Mouse (Mus musculus) heart, embryonic 16.5 days (tissue): ENCODE data around the gene Tmem151a. TPM values are rescaled to one million over a fixed set of nuclear protein-coding genes. Genes with fewer than 3 reads are reported as not detected.

Experiments
- ATAC-seq: fragments of 200-750 bp; cut with Nextera tagmentation; replicated peaks from 2 replicates; pipeline ENCODE4 v1.8.0; 2017; ENCODE audit warnings: moderate number of reproducible peaks; ENCODE audit not compliant: insufficient read depth, low FRiP score; ENCODE audit errors: extremely low read depth
- H3K27ac ChIP-seq: fragments of 300-500 bp; sonication (generic); 2 replicates; pipeline ENCODE4 v1.5.1; 2014; ENCODE audit warnings: mild to moderate bottlenecking, low read length, control low read depth, moderate library complexity
- H3K27me3 ChIP-seq: fragments of 300-500 bp; sonication (generic); 2 replicates; pipeline ENCODE4 v1.6.1; 2014; ENCODE audit warnings: low read length, mixed read lengths; ENCODE audit not compliant: control insufficient read depth, insufficient read depth
- H3K36me3 ChIP-seq: fragments of 300-500 bp; sonication (generic); 2 replicates; pipeline ENCODE4 v1.6.1; 2014; ENCODE audit not compliant: control insufficient read depth, insufficient read depth
- H3K4me1 ChIP-seq: fragments of 300-500 bp; sonication (generic); 2 replicates; pipeline ENCODE4 v1.6.1; 2014; ENCODE audit warnings: low read length, mixed read lengths; ENCODE audit not compliant: control insufficient read depth, insufficient read depth
- H3K4me2 ChIP-seq: fragments of 300-500 bp; sonication (generic); 2 replicates; pipeline ENCODE4 v1.6.1; 2014; ENCODE audit warnings: low read depth, mild to moderate bottlenecking, control low read depth, low read length
- H3K4me3 ChIP-seq: fragments of 300-500 bp; sonication (generic); 2 replicates; pipeline ENCODE4 v1.5.1; 2014; ENCODE audit warnings: mild to moderate bottlenecking, control low read depth, low read length
- H3K9ac ChIP-seq: fragments of 300-500 bp; sonication (generic); 2 replicates; pipeline ENCODE4 v1.6.1; 2014; ENCODE audit warnings: low read length, control low read depth
- H3K9me3 ChIP-seq: fragments of 300-500 bp; sonication (generic); replicated peaks from 2 replicates; pipeline ENCODE4 v1.6.1; 2016; ENCODE audit warnings: low read length; ENCODE audit not compliant: control insufficient read depth
- WGBS: fragments of 180-500 bp; shearing (Covaris S2); extraction: QIAGEN DNeasy Blood & Tissue Kit; methylation state at CpG from one replicate; pipeline ENCODE4 v1.1.7; 2014; 5-methylcytosine and 5-hydroxymethylcytosine counted together
- polyA plus RNA-seq: library from polyadenylated mRNA; unstranded; fragments of >200 nt; fragmentation: Nextera tagmentation; extraction: Ambion mirVana; gene quantifications from 2 replicates; pipeline ENCODE4 v1.2.1, GENCODE M21; 2015

Tmem151a gene
- polyA plus RNA-seq, 1 experiment from 2014 or later: 4.6 TPM

GRCm38 (mm10) chr19:5021416-5021815 lies 63.9 kb downstream of the Tmem151a start:
- Histone ChIP-seq H3K27me3 (no peaks in the 10 kb centered on the region), H3K4me1 (peaks cover 14% of the 10 kb centered on the region), H3K4me2 (no peak overlapping the region), H3K36me3 (no peaks in the 10 kb centered on the region), H3K27ac (no peak overlapping the region), H3K9me3 (no peaks in the 10 kb centered on the region), H3K9ac (no peak overlapping the region), H3K4me3 (no peak overlapping the region)
- WGBS: 67% methylated on average over 2 of the region's 2 CpGs
- ATAC-seq: no peak

Other genes with a start within 250 kb of the Tmem151a start
- 39.4 and 40.5 TPM in 2 replicates for gene Ccs, start 246.2 kb downstream of the Tmem151a start, polyA plus RNA-seq
- gene Ccdc87, start 246.2 kb downstream of the Tmem151a start, polyA plus RNA-seq: 0.14 and 0.16 TPM in 2 replicates
- gene Ctsf, start 230.4 kb downstream of the Tmem151a start, polyA plus RNA-seq: 35.0 and 42.0 TPM in 2 replicates
- gene Actn3, start 207.6 kb downstream of the Tmem151a start, polyA plus RNA-seq: 5.2 and 10.7 TPM in 2 replicates
- gene Zdhhc24, start 206.9 kb downstream of the Tmem151a start, polyA plus RNA-seq: 9.1 and 10.5 TPM in 2 replicates
- gene Bbs1, start 178.9 kb downstream of the Tmem151a start, polyA plus RNA-seq: 1.8 and 2.8 TPM in 2 replicates
- 73.6 and 77.9 TPM in 2 replicates for gene Dpp3, start 157.2 kb downstream of the Tmem151a start, polyA plus RNA-seq
- 0.51 and 0.85 TPM in 2 replicates for gene Peli3, start 142.4 kb downstream of the Tmem151a start, polyA plus RNA-seq
- 88.9 and 94.5 TPM in 2 replicates for gene Mrpl11, start 123.4 kb downstream of the Tmem151a start, polyA plus RNA-seq
- 0.09 and 0.10 TPM in 2 replicates for gene Npas4, start 95.2 kb downstream of the Tmem151a start, polyA plus RNA-seq
- 12.6 and 13.8 TPM in 2 replicates for gene Slc29a2, start 61.7 kb downstream of the Tmem151a start, polyA plus RNA-seq
- gene B4gat1, start 46.7 kb downstream of the Tmem151a start, polyA plus RNA-seq: 43.4 and 43.5 TPM in 2 replicates
- gene AC124502.3, start 46.6 kb downstream of the Tmem151a start, polyA plus RNA-seq: 2.6 and 2.7 TPM in 2 replicates
- gene Brms1, start 44.2 kb downstream of the Tmem151a start, polyA plus RNA-seq: 29.7 and 29.9 TPM in 2 replicates
- 1.8 and 2.2 TPM in 2 replicates for gene Rin1, start 35.0 kb downstream of the Tmem151a start, polyA plus RNA-seq
- gene Cd248, start 17.5 kb downstream of the Tmem151a start, polyA plus RNA-seq: 21.1 and 23.4 TPM in 2 replicates
- 94.1 and 98.6 TPM in 2 replicates for gene Yif1a, start 3.0 kb upstream of the Tmem151a start, polyA plus RNA-seq
- gene Cnih2, start 13.0 kb upstream of the Tmem151a start, polyA plus RNA-seq: 2.3 and 2.8 TPM in 2 replicates
- gene Rab1b, start 21.5 kb upstream of the Tmem151a start, polyA plus RNA-seq: 227 and 233 TPM in 2 replicates
- 19.3 and 22.7 TPM in 2 replicates for gene Klc2, start 33.0 kb upstream of the Tmem151a start, polyA plus RNA-seq
- 15.5 and 18.0 TPM in 2 replicates for gene Pacs1, start 187.6 kb upstream of the Tmem151a start, polyA plus RNA-seq
- gene Sf3b2, start 209.9 kb upstream of the Tmem151a start, polyA plus RNA-seq: 210 and 211 TPM in 2 replicates
- gene Gal3st3, start 212.8 kb upstream of the Tmem151a start, polyA plus RNA-seq: 7.3 and 7.7 TPM in 2 replicates